Mouse (Mus musculus) spleen, postnatal 36 days (tissue): ENCODE results near the gene Gm20715.
"Not testable (repeated sequence)": the region's sequence is repeated elsewhere in the genome, so short reads cannot be mapped to it uniquely, and the experiment has no call there.

Experiments
- DNase-seq, 2 experiments: peaks; one replicate each; pipeline ENCODE4 v3.0.0; 2022; ENCODE audit warnings: low spot score in 2 of 2, mixed read lengths in 1 of 2

The Gm20715 gene

GRCm38 (mm10) chr7:6429381-6429780, 19.3 kb downstream of the Gm20715 start:
- DNase-seq = no peak

DNA sequence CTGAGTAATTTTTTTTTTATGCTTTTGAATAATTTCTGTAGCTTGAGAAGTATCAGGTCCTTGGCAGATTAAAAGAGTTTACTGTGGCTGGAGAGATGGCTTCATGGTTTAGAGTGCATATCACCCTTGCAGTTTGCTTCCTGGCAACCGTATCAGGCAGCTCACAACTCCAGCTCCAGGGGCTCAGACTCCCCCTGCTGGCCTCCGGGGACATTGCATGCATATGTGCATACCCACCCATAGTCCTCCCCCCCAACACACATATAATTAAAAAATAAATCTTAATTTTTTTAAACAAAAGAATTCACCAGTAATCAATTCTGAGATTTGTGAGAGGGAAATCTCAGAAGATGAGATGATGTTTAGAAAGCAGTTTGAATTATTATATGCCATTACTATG, 20.3 kb downstream of the Gm20715 start:
- DNase-seq = no peak

DNA sequence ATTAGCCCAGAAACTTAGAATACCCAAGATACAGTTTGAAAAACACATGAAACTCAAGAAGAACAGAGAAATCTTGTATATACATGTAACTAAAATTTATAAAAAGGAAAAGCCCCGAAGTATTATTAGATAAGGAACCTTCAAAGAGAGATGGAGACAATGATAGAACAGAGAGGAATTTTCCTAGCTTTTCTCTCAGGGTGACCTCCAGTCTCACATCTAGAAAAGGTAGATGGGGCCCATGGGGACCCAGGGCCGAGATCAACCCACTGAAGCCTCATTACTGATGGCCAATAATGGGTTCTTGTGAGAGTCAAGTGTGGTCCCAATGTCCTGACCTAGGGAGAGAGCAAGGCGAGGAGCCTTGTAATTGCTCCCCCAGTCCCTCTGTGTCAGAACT, 28.3 kb downstream of the Gm20715 start, which contains the start of gene Olfr1344:
Gene Olfr1344, plus strand, starts transcription at position 301 of the 400 bp plus-strand sequence.
- DNase-seq = no peak

DNA sequence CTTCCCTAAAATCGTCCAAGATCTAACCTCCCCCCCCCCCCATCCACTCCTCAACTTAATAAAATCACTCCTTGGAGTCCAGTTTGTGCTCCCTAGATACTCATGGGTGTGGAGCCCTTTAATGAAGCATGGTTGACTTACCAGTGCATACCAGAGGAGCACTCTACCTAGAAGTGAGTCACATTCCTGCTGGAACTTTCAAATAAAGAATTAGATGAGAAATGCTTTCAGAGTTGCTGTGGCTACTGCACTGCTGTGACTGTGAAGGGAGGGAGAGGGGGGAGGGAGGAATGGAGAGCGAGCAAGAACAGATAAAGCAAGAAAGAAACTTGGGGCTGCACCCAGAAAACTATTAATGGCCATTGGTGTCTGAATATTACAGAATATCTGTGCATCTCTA, 31.1 kb downstream of the Gm20715 start:
- no peak for DNase-seq

DNA sequence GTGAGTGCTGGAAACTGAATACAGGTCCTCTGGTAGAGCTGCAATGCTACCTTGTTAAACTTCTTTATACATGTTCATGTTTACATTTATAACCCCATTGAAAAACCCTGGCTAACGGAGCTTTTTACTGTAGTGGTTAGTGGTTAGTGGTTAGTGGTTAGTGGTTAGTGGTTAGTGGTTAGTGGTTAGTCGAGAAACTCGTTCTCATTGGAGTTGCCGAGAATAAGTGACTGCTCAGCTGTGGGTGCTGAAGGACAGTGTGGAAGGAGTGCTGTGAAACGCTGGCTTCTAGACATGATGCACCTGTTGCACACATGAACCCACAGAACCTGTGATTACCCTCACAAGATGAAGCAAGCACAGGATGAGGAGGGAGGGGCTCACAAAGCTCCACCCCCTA, 37.7 kb downstream of the Gm20715 start:
- DNase-seq = no peak

- no peak for DNase-seq
Measured at GRCm38 (mm10) chr7:6455868-6456267, 45.8 kb downstream of the Gm20715 start, which contains the start of gene Olfr1336. Gene Olfr1336, plus strand, starts transcription at chr7:6456168.

DNA sequence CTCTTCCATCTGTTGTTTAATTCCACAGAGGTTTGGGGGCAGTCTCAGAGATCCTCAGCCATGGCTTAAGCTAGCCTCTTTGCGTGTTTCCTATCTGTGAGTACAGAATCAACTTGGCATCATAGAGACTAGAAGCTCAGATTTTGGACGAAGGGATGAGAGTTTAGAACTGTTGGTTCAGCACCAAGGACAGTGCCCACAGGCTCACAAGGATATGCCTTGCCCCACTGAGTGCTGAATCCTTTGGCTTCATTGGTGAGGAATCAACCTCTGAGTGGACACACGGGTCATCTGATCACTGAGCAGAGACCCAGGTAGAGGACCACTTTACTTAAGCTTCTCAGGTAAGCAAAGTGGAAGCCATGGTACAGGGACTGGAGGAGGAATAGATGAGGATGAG, 46.3 kb downstream of the Gm20715 start:
- no peak for DNase-seq

- no peak for DNase-seq
Measured at GRCm38 (mm10) chr7:6466951-6467350, 56.9 kb downstream of the Gm20715 start, which contains the start of gene Olfr1346. Gene Olfr1346, plus strand, starts transcription at chr7:6467101.

DNA sequence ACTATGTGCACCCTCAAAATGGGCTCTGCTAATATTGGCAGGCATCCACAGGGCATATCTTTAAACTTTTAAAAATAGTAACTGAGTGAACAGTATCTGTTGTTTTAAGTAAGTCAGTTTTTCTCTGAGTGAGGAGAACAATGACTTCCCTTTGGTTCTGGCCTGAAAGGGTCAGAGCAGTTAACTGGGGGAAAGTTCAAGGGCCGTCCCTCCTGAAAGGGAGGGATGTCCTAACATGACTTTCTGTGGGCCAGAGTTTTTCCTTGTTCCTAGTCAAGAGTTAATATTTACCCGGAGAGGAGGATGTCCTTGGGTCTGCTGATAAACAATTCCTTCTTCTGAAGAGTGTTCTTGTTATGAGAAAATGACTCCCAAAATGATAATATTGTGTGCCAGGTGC, 67.6 kb downstream of the Gm20715 start:
- not testable (repeated sequence) for DNase-seq

GRCm38 (mm10) chr7:6486841-6487240, 76.8 kb downstream of the Gm20715 start, which contains the start of gene Olfr5:
Gene Olfr5, minus strand, starts transcription at chr7:6486941.
- DNase-seq = no peak
